Mouse (Mus musculus) CH12.LX (cell line): Measurements from ENCODE around the gene Myh11.

Source experiments
- CTCF ChIP-seq, 2 experiments: IDR thresholded peaks in 1 of 2; conservative IDR thresholded peaks in 1 of 2; 2 replicates each; pipeline ENCODE4 v1.5.1; 2011 to 2012; ENCODE audit warnings: low read depth in 2 of 2, low read length in 2 of 2, improper control_type of control experiment in 1 of 2, inconsistent platforms in 1 of 2, mild to moderate bottlenecking in 1 of 2, moderate library complexity in 1 of 2
- MAZ ChIP-seq: IDR thresholded peaks from 2 replicates; pipeline ENCODE4 v1.6.1; 2012; ENCODE audit warnings: low read depth, mild to moderate bottlenecking, inconsistent platforms, low read length, improper control_type of control experiment, moderate library complexity
- NRF1 ChIP-seq: IDR thresholded peaks from 2 replicates; pipeline ENCODE4 v1.6.1; 2014; ENCODE audit warnings: low read depth, mild to moderate bottlenecking, inconsistent platforms, low read length, improper control_type of control experiment, moderate library complexity
- POLR2A ChIP-seq: IDR thresholded peaks from 2 replicates; pipeline ENCODE4 v1.6.1; 2011; ENCODE audit warnings: low read depth, mild to moderate bottlenecking, improper control_type of control experiment, low read length

- TF ChIP-seq POLR2A (no peak), MAZ (no peak), CTCF (conservative IDR thresholded peaks at IDR 0.05 in 1 of 2, IDR thresholded peaks at IDR 0.05 in 1 of 2; ENCODE audit: low read depth in 2 of 2, low read length in 2 of 2) (peak; percentile 47 to 76; a peak in 3 of 4 replicates), NRF1 (no peak)
Measured at GRCm38 (mm10) chr16:14291223-14291622, at the start of gene Myh11.
